ENCODE assay signal across 21 mouse cellular contexts in genomic region chr12:5162672-5163071, GRCm38 (mm10).
DNase-seq lines count a peak whose midpoint lies in the region; ATAC-seq and TF ChIP-seq lines count a peak whose summit lies in the region.
"Had no signal": no experiment of that assay in that cellular context is flagged by ENCODE, and none has a peak within 500 bp of the region (broad histone marks: within the 10 kb centered on the region; RNA-seq: fewer than 3 reads in every experiment).

No protein-coding gene starts in this region.

- H3K4me2 ChIP-seq in embryonic facial prominence, embryonic 15.5 days (replicated peaks) = no peak overlapping the region
- H3K4me2 ChIP-seq: heart, embryonic 15.5 days; liver, embryonic 12.5 days; lung, embryonic 14.5 days; midbrain, embryonic 12.5 days; neural tube, embryonic 15.5 days had no signal

- H3K9ac ChIP-seq in embryonic facial prominence, embryonic 15.5 days = no peak overlapping the region
- H3K9ac ChIP-seq: heart, embryonic 15.5 days; liver, embryonic 12.5 days; lung, embryonic 14.5 days; midbrain, embryonic 12.5 days; neural tube, embryonic 15.5 days had no signal

- ATAC-seq in embryonic facial prominence, embryonic 15.5 days (ENCODE audit: insufficient number of reproducible peaks, low FRiP score, low TSS enrichment, low read depth) = no peak
- ATAC-seq: liver, embryonic 12.5 days had no signal

- no peaks in the 10 kb centered on the region for H3K27me3 ChIP-seq in embryonic facial prominence, embryonic 15.5 days
- H3K27me3 ChIP-seq: heart, embryonic 15.5 days; liver, embryonic 12.5 days; midbrain, embryonic 12.5 days; neural tube, embryonic 15.5 days had no signal

- no peak for TF ChIP-seq CTCF in left cerebral cortex, adult 2 months (IDR thresholded peaks at IDR 0.05)

- H3K36me3 ChIP-seq in embryonic facial prominence, embryonic 15.5 days = no peaks in the 10 kb centered on the region
- H3K36me3 ChIP-seq: heart, embryonic 15.5 days; liver, embryonic 12.5 days; midbrain, embryonic 12.5 days; neural tube, embryonic 15.5 days had no signal

- H3K4me1 ChIP-seq in embryonic facial prominence, embryonic 15.5 days = peaks cover 12% of the 10 kb centered on the region; the same call in 1 of the 2 replicates
- H3K4me1 ChIP-seq: liver, embryonic 12.5 days; midbrain, embryonic 12.5 days had no signal

- intact Hi-C loops in gastrocnemius, postnatal 36 days (cut with DNase I) = no loop called here
- intact Hi-C loops in left cerebral cortex, adult 2 months (cut with DNase I) = no loop called here
- intact Hi-C loops in left cerebral cortex, postnatal 14 days (cut with DNase I) = no loop called here

- H3K4me3 ChIP-seq in left cerebral cortex, adult 2 months = no peak overlapping the region
- H3K4me3 ChIP-seq in embryonic facial prominence, embryonic 15.5 days (replicated peaks) = no peak overlapping the region
- H3K4me3 ChIP-seq: heart, embryonic 15.5 days; liver, embryonic 12.5 days; midbrain, embryonic 12.5 days; neural tube, embryonic 15.5 days had no signal

- peak overlapping the region; percentile 52 for H3K27ac ChIP-seq in left cerebral cortex, adult 2 months
- peak overlapping the region; percentile 30; the same call in 1 of the 2 replicates for H3K27ac ChIP-seq in embryonic facial prominence, embryonic 15.5 days (replicated peaks)
- H3K27ac ChIP-seq: heart, embryonic 15.5 days; liver, embryonic 12.5 days; macrophage; midbrain, embryonic 12.5 days; neural tube, embryonic 15.5 days had no signal

- 47% methylated on average over 5 of the region's 6 CpGs for WGBS in embryonic facial prominence, embryonic 15.5 days

- H3K9me3 ChIP-seq in embryonic facial prominence, embryonic 15.5 days (replicated peaks) = no peaks in the 10 kb centered on the region
- H3K9me3 ChIP-seq: heart, embryonic 15.5 days; liver, embryonic 12.5 days; midbrain, embryonic 12.5 days; neural tube, embryonic 15.5 days had no signal

- DNase-seq in gastrocnemius, postnatal 25 days = peak; percentile 42
- no peak for DNase-seq in gastrocnemius, postnatal 36 days
- no peak for DNase-seq in left cerebral cortex, adult 2 months (ENCODE audit: extremely low spot score in 1 of 2, low spot score in 2 of 2)
- DNase-seq in left cerebral cortex, postnatal 14 days (ENCODE audit: low spot score in 2 of 2) = no peak
- peak; percentile 82 for DNase-seq in brain, adult 2 months (ENCODE audit: low read depth, low spot score)
- DNase-seq in ovary, postnatal 36 days (ENCODE audit: low spot score) = no peak
- DNase-seq in urinary bladder, postnatal 36 days (ENCODE audit: low spot score in 2 of 2) = no peak
- DNase-seq: adrenal gland, postnatal 36 days; cerebellum, adult 18-20 months; cerebellum, postnatal 25 days; gastrocnemius, postnatal 14 days; heart, postnatal 4 days; kidney, postnatal 4 days; thymus, postnatal 25 days had no signal

Comparison
In these comparisons a context has a peak if more than half of its experiments do, and no peak if none do; other contexts are left out.
1. DNase-seq: peak in gastrocnemius, postnatal 25 days (single experiment) and brain, adult 2 months (single experiment); none in gastrocnemius, postnatal 36 days (0 of 2), left cerebral cortex, adult 2 months (0 of 2), left cerebral cortex, postnatal 14 days (0 of 2), ovary, postnatal 36 days (single experiment) and urinary bladder, postnatal 36 days (0 of 2).